Mouse (Mus musculus) retina, embryonic 14.5 days (tissue): ENCODE measurements around the gene Flnb.

ENCODE experiments used
- DNase-seq: peaks from one replicate; pipeline ENCODE4 v3.0.0-alpha.2; 2015; ENCODE audit warnings: low spot score

Flnb gene

DNA sequence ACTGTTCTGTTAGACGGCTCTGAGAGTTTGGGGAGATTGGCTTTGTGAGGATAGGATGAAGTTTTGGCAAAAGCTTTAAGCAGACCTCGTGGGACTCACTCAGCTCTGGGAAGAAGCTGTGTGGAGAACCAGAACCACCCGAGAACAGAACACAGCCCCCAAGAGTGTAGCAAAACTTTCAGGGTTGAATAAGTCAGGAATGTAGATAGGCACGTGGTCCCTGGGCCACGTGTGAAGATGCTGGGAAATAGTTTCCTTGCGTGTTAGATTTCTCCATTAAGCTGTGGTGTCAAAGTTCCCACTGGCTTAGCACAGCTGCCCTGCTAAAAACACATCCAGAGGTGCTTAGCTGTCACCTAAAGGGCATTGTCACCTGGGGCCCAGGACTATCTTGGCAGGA is 174.4 kb downstream of the Flnb start:
- no peak for DNase-seq

DNA sequence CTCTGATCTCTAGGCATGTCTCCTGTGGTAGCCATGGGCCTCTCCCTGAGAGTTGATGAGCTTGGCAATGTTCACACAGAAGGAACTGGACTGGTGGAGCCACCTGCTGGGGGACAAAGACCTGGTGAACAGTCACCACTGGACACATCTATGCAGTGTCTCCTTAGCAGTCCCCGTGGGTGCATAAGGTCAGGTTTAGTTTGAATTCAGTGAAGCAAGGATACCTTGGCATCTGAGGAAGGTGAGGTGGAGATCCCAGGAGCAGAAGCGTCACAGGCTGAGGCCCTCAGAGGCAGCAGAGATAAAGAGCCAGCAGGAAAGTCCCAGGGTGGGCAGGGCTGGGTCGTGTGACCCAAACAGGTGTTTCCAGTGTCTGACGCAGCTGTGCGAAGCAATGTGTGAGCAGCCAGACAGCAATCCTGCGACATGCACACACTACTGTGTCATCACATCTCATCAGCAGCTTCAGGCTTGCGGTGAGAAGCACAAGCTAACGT is 176.6 kb downstream of the Flnb start, which contains the start of gene Dnase1l3:
TSS of gene Dnase1l3 (minus strand) at position 303 of the 497 bp plus-strand sequence.
- DNase-seq: peak; percentile 43

DNA sequence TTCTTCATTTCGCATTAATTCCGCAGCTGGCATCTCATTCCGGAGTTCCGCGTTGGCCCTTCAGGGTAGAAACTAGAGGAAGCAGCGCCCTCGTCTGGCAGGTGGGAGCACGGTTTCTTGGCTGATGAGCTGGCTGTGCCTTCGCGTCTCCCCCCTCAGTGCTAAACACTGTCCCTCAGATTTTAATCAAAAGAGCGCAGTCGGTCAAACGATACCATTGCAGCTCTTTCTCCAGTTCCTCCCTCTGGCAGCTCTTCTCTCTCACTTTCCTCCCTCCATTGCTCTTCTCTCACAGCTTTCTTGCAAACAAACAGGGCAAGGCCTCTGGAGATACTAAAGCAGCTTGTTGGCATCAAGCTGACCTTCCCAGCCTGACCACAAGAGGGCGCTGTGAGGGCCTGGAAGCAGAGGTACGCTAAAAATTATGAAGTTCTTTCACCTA is 179.5 kb downstream of the Flnb start:
- DNase-seq: peak; percentile 91

DNA sequence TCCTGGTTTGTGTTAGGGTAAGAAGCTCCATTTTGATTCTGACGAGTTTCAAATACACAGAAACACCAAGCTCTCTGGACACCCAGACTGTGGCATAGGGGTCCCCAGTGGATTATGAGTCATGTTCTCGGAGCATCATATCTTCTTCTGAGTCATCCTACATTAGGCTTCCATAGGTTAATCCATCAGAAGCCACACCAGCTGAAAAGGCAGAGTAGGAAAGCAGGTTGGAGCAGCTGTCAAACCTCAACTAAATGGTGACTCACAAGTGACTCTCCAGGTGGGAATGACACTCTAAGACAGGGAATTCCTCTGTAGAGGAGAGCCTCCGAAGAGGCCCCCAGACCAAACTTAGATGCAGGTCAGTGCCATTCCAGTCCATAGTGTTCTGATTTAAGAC is 181.3 kb downstream of the Flnb start:
- no peak for DNase-seq

DNA sequence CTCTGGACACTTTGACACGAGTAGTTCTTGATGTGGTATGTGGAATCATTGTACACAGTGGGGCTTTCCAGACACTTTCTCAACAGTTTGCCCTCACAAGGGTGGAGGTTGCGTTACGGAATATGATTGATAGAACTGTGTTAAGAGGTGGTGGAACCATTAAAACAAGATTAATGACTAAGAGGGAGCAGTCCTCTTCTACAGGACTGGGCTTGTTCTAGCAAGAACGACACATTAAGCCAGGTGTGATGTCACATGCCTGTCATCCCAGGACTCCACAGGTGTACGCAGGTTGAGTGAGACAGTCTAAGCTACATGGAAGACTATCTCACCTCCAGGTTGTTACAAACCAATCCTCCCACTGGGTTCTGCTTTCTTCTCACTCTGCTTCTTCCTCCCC is 181.7 kb downstream of the Flnb start:
- no peak for DNase-seq

DNA sequence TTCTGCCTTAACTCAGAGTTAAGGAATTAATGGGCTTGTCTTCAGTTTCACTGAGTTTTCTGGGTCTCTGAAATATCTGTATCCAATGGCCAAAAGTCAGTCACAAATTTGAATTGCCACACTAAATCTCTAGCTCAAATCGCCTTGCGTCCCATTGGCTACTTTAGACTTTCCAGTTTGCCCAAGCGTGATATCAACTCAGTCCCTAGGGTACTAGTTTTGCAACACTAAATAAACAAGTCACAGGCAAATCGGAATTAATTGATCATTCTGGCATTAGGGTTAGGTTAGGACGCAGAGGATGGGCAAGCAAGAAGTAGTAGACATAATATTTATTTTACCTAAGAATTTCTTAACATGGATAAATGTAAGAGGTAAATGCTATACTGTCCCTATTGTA is 182.5 kb downstream of the Flnb start:
- DNase-seq: no peak
